Mouse (Mus musculus) erythroblast, embryonic 14.5 days (primary cell): ENCODE data around the gene Htt.

Experiments used
- GATA1 ChIP-seq: IDR thresholded peaks from 2 replicates; pipeline ENCODE4 v1.6.1; 2012; ENCODE audit warnings: low read length, inconsistent platforms, mixed read lengths
- TAL1 ChIP-seq: IDR thresholded peaks from 3 replicates; pipeline ENCODE4 v1.6.1; 2012; ENCODE audit warnings: low read length, inconsistent platforms, mixed read lengths

DNA sequence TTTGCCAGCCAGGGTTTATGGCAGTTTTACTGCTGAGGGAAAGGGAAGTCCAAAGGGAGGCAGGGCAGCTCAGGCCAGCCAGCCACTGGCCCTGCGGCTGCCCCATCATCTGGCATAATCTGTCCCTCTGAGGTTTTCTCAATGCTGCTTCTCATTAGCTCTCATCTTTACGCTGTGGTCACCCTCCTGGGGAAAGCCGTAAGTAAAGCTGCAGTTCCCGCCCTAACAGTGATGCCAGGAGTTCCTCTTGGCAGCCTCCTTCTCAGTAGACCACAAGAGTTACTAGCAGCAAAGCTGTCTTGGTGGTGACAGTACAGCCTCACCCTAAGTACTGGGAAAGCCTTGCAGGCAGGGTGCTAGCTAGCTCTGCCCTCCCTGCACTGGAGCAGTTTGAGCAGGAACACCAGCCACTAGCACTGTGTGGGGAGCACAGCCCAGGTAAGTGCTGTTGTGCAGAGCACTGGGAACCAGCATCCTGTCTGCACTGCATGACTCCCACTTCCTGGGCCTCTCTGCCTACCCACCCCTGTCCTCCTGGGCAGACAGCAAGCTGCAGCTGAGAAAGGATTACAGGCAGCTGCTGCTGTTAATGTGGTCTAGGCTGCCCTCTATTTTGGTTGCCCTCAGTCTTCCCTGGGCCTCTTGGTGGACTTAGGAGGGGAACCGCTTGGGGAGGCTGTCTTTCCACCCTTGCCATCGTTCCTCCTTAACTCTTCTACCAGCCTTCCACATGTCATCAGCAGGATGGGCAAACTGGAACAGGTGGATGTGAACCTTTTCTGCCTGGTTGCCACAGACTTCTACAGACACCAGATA is 146.6 kb downstream of the Htt start, which contains the start of gene Msantd1:
- TF ChIP-seq TAL1 = no peak
- TF ChIP-seq GATA1 = no peak
